Mouse (Mus musculus) 416B (cell line): ENCODE data around the gene Fam208a.

ENCODE experiments used
- DNase-seq: peaks from one replicate; pipeline ENCODE4 v3.0.0; 2011; ENCODE audit warnings: low read depth

Gene Fam208a

DNA sequence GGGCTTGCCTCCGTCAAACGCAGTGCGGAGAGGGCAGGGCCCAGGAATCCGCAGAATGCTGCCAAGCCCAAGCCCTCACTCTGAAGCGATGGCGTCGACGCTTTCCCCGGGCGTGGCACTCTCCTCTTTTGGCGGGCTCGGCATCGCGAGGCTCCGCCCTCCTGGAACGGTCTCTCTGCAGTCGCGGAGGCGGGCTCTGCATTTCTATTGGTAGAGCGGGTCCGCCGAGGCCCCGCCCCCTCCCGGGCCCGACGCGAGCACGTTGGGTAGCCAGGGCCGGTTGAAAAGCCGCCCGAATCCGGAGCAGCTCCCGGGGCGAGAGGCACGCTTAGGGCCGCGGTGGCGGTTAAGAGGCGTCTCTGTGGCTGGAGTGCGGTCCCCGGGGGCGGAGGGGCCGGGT is at the start of gene Fam208a:
TSS of gene Fam208a (plus strand) at position 262 of the 400 bp plus-strand sequence.
- peak; percentile 89 for DNase-seq

DNA sequence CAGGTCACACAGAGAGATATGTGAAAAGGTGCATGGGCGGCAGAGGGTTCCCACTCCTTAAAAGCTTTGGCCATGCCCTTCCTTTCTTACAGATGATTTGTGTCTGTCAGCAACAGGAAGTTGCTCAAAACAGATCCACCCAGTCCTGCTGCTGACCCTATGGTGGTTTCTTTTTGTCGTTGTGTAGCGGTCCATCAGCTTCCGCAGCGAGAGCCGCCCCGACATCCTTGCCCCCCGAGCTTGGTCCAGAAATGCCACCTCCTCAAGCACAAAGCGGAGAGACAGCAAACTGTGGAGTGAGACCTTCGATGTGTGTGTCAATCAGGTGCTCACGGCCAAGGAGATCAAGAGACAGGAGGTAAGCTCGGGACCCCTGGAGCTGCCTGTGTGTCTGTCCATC is 49.2 kb upstream of the Fam208a start:
- DNase-seq = peak; percentile 9

DNA sequence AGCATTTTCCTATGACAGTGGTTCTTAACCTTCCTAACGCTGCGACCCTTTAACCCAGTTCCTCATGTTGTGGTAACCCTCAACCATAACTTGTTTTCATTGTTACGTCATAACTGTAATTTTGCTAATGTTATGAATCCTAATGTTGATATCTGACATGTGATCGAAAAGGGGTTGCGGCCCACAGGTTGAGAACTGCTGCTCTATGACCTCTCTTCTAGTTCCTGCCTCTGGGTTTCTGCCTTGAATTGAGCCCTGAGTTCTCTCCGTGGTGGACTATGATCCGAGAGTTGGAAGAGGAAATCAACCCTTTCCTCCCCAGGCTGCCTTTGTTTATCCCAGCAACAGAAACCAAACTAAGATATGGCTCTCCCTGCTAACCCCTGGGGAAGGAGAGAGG is 47.2 kb upstream of the Fam208a start:
- no peak for DNase-seq

DNA sequence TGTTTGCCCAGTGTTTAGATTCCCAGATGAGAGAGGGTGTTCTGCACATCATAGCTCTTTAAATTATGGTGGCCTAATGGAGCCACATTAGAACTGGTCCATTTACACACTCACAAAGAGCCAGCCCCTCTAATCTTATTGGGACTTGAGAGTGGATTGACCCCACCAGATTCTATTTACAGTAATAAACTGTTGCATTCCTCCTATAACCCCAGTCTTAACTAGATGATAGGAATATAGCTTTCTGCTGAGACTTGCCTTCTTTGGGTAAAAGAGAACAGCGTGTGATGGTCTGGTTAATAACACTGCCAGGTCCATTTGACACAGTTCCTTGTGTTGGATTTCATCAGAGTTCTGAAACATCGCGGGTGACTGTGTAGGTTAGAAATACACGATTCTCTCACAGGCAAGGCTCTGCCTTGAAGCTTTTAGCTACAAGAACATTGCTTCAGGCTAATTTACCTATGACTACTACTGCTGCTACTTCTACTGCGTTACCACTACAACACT is 45.3 kb upstream of the Fam208a start:
- no peak for DNase-seq

DNA sequence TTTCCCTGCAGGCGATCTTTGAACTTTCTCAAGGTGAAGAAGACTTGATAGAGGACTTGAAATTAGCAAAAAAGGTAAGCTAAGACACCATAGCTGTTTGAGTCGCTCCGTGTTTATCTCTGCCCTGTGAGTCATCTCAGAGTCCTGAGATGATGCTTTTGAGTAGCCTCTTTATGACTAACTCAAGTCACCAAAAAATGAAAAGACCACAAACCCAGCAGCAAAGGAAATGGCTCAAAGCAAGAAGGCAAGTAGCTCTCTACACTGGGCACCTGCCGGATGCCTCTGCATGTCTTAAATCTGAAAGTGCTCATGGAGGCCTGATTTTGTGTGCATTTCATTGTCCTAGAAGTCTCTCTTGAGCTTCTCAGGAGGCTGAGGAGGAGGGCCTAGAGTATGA is 44.5 kb upstream of the Fam208a start:
- DNase-seq = peak; percentile 38

DNA sequence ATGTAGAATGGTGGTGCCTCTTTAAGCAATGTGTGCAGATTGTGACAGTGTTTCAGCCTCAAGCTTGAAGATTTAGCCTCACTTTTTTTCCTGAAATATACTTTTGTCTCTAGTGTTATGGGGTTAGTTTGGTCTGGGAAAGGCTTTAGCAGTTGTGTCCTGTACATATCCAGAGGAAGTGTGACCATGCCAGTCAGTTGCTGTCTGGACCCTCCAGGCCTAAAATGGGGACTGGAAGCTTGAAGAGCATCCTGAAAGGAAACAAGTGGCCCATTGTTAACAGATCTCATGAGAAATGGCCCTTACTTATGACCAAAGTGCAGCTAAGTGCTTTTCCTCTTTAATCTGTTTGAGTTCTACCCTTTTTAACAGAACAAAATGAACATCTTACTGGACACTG is 40.0 kb upstream of the Fam208a start:
- DNase-seq = no peak

DNA sequence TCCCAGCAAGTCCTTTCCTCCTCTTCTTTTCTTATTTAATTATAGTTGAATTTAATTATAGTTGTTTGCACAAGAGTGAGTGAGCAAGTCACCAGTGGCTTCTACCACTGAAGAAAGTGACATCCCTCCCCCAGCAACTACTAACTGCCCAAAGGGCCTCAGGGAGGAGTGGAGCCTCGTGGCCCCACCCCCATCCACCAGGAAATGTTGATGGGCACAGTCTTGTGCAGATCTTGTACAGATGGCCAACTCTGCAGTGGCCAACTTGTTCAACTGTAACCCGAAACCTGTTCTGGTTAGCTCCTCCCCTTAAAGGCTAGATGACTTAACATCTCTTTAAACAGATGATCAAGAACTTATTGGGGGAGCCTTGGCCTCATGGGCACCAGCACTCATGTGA is 38.9 kb upstream of the Fam208a start:
- peak; percentile 48 for DNase-seq

DNA sequence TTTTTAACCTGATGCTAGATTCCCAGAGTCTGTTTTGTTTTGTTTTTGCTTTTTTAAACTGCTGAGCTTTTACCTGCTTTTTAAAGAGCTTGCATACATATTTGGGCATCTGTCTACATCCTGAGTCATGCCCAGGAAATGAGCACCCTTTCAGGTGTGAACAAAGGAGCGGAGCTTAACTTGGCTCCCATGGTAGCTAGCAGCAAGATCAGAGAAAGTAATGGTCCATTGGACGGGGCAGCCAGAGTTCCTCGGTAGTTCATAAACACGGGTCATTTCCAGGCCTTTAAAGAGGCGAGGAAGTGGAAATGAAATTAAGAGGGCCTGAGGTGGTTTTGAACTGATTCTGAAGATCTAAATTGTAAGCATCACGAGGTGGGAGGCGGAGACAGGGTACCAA is 38.0 kb upstream of the Fam208a start:
- DNase-seq = no peak

DNA sequence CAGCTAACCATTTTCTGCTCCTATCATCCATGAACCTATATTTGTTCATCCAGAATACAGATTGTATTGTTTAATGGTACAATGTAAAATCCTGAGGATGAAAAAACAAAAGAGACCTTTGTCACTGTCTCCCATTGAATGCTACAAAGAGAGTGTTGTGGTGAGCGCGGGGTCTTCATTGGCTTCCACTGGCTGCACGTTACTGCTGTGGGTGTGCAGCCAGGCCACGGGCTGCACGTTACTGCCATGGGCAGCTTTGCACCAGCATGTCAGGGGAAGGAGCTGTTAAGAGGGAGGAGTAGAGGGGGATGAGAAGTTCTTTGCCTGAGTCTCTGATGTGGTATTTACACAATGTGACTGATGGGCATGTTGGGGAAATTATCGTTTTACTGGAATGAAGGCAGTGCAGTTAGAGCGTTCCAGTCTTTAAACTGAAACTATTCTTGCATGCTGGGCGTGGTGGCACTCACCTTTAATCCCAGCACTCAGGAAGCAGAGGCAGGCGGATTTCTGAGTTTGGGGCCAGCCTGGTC is 36.8 kb upstream of the Fam208a start:
- DNase-seq = no peak

DNA sequence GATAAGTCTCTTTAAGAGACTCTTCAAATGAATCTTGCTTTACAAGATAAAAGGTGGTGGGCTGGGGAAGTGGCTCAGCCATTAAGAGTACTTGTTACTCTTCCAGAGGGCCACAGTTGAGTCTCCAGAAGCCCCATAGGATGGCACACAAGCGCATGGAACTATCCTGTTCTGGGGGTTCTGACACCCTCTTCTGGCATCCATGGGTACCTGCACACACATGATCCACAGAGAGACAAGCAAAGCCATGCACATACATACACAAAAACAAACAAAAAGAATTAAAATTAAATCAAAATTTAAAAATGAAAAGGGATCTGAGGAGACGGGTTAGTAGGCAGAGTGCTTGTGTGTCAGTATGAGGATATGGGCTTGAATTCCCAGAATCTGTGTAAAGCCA is 36.0 kb upstream of the Fam208a start:
- no peak for DNase-seq

DNA sequence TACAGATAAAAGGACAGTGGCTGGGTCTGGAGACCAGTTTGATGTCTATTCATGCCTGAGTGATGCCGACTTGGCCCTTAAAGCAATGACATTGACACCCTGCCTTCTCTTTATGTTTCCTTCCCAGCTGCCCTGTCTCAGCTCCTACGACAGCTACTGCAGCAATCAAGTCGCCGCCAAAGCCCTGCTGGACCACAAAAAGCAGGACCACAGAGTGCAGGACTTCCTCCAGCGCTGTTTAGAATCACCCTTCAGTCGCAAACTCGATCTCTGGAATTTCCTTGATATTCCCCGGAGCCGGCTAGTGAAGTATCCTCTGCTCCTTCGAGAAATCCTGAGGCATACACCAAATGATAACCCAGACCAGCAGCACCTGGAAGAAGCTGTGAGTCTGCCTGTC is 34.8 kb upstream of the Fam208a start:
- no peak for DNase-seq

DNA sequence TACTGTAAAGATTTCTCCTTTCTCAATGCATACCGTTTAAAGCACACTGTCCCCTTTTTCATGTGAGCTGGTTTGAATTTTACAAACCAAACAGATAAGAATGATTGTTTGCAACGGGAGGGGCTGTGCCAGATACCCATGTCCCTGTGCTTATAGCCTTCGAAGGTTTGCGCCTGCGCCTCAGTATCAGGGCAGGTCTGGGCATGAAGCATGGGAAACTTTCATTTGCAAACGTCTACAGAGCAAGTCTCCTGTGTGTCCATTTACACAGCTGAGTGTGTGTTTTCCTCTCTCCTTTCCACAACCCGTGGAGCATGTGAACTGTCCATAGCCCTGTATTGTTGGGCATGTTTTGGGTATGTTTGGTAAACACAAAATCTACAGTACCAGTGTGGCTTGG is 32.2 kb upstream of the Fam208a start:
- DNase-seq = no peak

DNA sequence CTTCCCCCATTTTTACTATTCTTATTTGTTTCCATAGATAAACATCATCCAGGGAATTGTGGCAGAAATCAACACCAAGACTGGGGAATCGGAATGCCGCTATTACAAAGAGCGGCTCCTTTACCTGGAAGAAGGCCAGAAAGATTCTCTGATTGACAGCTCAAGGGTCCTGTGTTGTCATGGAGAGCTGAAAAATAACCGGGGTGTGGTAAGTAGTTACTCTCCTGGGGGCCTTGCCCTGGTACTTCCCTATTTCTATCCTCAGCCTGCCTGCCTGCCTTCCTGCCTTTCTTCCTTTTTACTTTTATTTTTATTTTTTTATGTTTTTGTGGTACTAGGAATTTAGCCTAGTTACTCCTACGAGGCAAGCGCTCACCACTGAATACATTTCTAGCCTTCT is 31.1 kb upstream of the Fam208a start:
- no peak for DNase-seq

DNA sequence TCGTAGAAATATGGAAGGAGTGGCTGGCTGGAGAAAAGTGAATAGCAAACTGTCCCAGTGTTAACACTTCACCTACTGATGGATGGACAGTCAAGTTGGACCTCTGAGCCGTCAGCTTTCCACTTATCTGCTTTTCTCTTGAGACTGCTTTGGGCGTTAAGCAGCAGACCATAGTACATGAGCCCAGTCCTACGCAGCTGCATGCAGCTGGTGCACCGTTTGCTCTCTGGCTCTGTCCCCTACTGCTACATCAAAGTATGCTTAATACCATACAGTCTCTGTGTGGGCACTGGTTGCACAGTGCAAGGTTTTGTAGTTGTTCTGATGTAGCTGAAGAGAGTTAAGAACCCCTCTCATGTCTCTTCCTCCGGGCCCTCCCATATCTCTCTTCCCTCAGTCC is 28.1 kb upstream of the Fam208a start:
- DNase-seq = no peak

DNA sequence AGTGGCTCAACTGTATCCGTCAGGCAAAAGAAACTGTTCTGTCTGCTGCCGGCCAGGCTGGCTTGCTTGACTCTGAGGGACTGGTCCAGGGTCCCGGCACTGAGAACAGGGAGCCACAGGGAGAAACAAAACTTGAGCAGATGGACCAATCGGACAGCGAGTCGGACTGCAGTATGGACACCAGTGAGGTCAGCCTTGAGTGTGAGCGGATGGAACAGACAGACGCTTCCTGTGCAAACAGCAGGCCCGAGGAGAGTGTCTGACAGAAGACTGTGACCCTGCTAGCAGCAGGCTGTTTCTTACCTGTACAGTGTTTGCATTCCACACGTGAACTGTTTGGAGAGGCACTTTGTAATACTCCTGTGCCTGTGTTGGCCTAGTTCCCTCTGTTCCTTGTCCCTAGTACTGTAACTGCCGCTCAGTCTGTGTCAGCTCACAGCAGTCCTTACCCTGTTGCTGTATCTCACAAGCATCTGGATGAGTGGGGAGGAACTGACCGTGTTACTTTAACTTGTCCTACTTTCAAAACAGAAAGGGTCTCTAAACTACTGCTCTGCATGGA is 26.8 kb upstream of the Fam208a start:
- no peak for DNase-seq

DNA sequence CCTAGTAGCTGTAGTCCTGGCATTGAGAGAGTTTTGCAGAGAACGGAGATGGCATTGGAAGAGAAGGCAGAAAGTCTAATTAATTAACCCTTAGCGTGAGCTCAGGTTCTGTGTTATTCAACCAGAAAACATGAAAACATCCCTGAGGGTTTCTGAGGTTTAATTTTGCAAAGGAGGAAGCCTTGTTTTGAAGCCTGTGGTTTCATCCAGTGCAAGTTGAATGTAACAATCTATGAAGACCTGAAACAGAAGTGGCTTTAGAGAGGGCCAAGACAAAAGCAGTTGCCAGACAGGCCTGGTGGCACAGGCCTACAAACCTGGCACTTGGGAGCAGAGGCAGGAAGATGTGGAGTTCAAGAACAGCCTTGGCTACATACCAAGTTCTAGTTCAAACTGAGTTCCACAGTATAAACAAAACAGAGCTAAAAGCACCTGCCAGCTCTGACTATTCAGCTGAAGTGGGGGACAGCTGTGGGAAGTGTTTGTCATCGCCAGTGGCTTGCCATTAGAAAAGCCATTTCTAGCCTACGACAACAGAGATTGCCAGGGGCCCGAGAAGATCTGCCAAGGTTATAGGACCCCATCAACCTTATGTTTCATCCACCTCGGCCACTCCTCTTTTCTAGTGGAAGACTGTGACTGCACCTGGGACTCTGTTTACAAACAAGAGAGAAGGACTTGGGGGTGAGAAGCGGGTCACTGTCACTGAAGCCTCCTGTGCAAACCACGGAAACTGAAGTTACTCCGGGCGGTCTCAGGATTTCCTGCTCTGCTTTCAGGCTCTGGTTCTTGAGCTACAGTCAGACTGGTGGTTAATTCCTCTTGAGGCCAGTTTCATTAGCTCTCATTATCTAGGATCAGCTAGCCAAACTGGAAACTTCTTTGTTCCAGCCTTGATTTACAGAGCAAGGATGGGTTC is 26.0 kb upstream of the Fam208a start:
- peak; percentile 79 for DNase-seq

DNA sequence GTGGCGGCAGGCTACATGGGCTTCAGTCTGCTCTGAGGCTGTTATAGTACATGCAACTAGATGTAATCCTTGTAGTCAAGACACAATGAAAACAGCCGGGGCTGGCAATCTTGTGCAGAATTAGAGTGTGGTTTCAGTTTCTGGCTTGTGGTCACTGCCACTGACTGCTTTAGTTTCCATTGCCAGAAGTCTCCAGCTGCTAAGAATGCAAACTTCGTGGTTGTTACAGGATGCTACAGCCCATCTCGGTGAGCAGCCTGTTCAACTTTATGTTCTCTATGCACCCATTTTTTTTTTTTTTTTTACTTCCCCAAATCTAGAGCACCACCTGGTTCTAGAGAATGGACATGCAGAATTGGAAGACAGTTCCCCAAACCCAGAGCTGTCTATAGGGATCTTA is 23.2 kb upstream of the Fam208a start:
- peak; percentile 93 for DNase-seq

DNA sequence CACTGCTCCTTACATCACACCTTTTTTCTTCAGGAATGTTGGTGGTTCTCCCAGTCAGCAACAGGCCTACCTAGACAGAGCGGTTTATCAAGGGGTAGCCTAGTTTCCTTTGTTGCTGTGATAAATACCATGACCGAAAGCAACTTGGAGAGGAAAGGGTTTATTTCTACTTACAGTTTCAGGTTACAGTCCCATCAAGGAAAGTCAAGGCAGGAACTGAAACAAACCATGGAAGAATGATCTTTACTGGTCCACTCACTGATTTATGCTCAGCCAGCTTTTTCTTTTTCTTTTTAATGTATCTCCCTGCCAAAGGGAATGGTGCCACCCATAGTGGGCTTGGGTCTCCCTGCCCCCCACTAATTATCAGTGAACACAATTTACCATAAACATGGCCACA is 22.7 kb upstream of the Fam208a start:
- no peak for DNase-seq

DNA sequence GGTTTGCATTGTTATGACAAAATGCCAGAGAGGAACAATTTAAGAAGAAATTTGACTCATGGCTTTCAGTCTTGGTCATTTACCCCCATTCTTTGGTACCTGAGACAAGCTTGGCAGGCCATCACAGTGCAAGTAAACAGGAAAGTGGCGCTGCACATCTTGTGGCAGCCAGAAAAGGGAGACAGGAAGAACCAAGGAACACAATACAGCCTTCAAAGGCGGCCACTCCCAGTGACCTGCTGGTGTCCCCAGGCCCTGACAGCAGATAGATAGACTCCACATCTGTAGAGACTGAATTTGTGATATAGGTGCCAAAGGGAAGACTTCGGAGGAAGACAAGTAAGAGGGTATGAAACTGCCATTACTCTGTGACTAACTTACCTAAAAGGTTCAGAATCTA is 20.4 kb upstream of the Fam208a start:
- DNase-seq = no peak

DNA sequence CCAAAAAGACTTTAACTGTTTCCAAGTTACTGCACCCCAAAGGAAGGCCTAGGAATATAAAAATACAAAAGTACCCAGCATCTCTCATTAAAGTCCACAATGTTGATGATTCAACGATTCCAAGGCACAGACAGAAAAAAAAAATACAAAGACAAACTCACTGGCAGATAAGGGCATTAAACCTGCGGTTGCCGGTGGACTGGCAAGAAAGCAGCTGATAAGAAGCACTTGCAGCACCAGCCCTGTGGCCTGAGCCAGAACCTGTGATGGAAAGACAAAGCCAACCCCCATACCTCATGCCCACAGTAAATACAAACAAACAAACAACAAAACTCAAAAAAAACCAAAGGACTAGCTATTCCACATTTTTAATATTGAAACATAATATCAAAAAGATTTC is 19.0 kb upstream of the Fam208a start:
- DNase-seq = no peak

DNA sequence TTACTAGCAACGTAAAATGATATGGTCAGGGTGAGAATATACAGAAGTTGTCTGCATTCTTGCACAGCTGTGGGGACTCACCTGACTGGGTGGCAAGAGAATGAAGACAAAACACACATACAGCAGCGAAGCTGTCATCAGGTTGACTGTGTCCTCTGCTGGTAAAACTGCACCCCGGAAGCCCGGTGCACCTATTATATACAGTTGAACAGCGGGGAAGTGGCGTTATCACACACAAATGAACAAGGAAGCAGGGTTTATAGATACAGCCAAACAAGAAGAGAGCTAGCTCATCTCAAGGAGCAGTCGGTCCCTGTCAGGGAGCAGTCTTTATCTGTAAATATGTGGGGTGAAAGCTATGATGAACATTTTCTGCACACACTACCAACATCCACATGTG is 17.1 kb upstream of the Fam208a start:
- no peak for DNase-seq

DNA sequence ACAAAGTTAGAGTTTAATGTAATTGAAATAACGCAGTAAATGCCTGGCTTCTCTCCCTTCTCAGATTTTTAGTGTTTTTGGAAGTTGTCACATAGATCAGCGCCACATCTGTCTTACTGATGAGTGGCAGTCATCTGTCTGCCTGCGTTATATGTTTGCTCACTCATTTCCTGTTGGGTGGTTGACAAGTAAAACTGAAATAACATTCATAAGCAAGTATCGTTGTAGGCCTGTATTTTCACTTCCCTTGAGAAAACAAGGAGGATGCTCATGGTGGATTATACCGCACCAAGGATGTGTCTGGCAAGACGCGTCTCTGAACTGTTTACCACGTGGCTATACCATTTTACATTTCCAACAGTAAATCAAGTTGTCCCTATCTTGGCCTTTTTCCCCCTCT is 15.9 kb upstream of the Fam208a start:
- DNase-seq = no peak

DNA sequence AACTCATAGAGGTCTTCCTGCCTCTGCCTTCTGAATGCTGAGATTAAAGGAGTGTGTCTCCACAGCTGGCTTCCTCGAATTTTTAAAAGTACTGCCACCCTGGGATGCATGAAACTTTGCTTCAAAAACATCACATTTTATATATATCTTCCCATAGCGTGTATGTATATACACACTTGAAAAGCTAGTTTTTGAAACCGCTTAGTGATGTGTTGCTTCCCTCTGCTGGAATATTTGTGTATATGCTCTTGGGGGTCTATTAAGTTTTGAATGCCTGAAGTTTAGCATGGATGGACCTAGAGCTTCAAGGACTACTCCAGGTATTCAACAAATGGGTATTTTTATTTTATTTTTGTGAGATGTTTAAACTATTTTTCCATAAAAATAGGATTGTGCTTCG is 14.7 kb upstream of the Fam208a start:
- peak; percentile 75 for DNase-seq
